Mouse (Mus musculus) stomach, embryonic 14.5 days (tissue): ENCODE results near the gene Ppl. TPM values are rescaled to one million over a fixed set of nuclear protein-coding genes. Genes with fewer than 3 reads are reported as not detected.

Experiments
- ATAC-seq: fragments of 200-750 bp; cut with Nextera tagmentation; 2 replicates; pipeline ENCODE4 v1.8.0; 2017; ENCODE audit warnings: low read depth, moderate TSS enrichment; ENCODE audit not compliant: insufficient number of reproducible peaks, insufficient read depth, low FRiP score
- H3K27ac ChIP-seq: fragments of 300-500 bp; sonication (generic); 2 replicates; pipeline ENCODE4 v1.5.1; 2014; ENCODE audit warnings: mild to moderate bottlenecking, low read length, moderate library complexity, mixed read lengths
- H3K27me3 ChIP-seq: fragments of 300-500 bp; sonication (generic); 2 replicates; pipeline ENCODE4 v1.6.1; 2014; ENCODE audit warnings: low read length, control low read depth, mixed read lengths; ENCODE audit not compliant: control insufficient read depth, insufficient read depth
- H3K36me3 ChIP-seq: fragments of 300-500 bp; sonication (generic); 2 replicates; pipeline ENCODE4 v1.6.1; 2014; ENCODE audit warnings: mild to moderate bottlenecking, control low read depth, low read length, moderate library complexity, mixed read lengths; ENCODE audit not compliant: control insufficient read depth, insufficient read depth
- H3K4me1 ChIP-seq: fragments of 300-500 bp; sonication (generic); 2 replicates; pipeline ENCODE4 v1.6.1; 2014; ENCODE audit warnings: low read length, control low read depth, mixed read lengths; ENCODE audit not compliant: control insufficient read depth, insufficient read depth
- H3K4me2 ChIP-seq: fragments of 300-500 bp; sonication (generic); replicated peaks from 2 replicates; pipeline ENCODE4 v1.6.1; 2014; ENCODE audit warnings: low read depth, low read length, control low read depth
- H3K4me3 ChIP-seq: fragments of 300-500 bp; sonication (generic); 2 replicates; pipeline ENCODE4 v1.5.1; 2014; ENCODE audit warnings: low read depth, low read length, control low read depth
- H3K9ac ChIP-seq: fragments of 300-500 bp; sonication (generic); replicated peaks from 2 replicates; pipeline ENCODE4 v1.6.1; 2014; ENCODE audit warnings: low read depth, mild to moderate bottlenecking, control low read depth, low read length, moderate library complexity, mixed read lengths
- H3K9me3 ChIP-seq: fragments of 300-500 bp; sonication (generic); 2 replicates; pipeline ENCODE4 v1.6.1; 2016; ENCODE audit warnings: low read depth, low read length, control low read depth; ENCODE audit not compliant: control insufficient read depth
- WGBS: fragments of 180-500 bp; shearing (Covaris S2); extraction: QIAGEN DNeasy Blood & Tissue Kit; methylation state at CpG from one replicate; pipeline ENCODE4 v1.1.7; 2014; 5-methylcytosine and 5-hydroxymethylcytosine counted together
- polyA plus RNA-seq: library from polyadenylated mRNA; unstranded; fragments of >200 nt; fragmentation: Nextera tagmentation; extraction: Ambion mirVana; gene quantifications from 2 replicates; pipeline ENCODE4 v1.2.1, GENCODE M21; 2014

The Ppl gene
- polyA plus RNA-seq = 12.7 and 15.6 TPM in 2 replicates

DNA sequence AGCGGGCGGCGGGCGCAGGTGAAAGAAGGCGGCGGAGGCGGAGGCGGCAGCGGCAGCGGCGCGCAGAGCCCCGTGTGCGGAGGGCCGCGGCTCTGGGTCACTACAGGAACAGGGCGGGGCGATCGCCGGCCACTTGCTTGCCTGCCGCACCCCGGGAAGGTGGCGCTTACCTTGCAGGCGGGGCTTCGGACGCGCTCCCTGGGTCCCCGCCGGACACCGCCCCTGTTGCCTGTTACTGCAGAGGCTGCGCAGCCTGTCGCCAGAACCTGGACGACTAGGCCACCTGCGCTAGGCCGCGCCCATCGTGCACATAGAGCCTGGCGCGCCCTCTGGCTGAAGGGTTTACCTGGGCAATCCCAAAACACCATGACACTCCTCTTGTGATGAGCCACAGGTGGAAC lies at the start of gene Ppl:
TSS of gene Ppl (minus strand) at position 21 of the 401 bp plus-strand sequence.
- peak; percentile 83 for ATAC-seq
- Histone ChIP-seq H3K27me3 (peaks cover 25% of the 10 kb centered on the region), H3K4me2 (peak within 1 kb of the TSS; percentile 47), H3K27ac (no peak within 1 kb of the TSS), H3K4me1 (no peaks in the 10 kb centered on the region; the same call in 1 of the 2 replicates), H3K36me3 (no peaks in the 10 kb centered on the region), H3K9ac (peak within 1 kb of the TSS; percentile 7; the same call in 1 of the 2 replicates), H3K9me3 (no peaks in the 10 kb centered on the region), H3K4me3 (peak within 1 kb of the TSS; percentile 42)
- 2% methylated on average over 39 of the region's 39 CpGs for WGBS

DNA sequence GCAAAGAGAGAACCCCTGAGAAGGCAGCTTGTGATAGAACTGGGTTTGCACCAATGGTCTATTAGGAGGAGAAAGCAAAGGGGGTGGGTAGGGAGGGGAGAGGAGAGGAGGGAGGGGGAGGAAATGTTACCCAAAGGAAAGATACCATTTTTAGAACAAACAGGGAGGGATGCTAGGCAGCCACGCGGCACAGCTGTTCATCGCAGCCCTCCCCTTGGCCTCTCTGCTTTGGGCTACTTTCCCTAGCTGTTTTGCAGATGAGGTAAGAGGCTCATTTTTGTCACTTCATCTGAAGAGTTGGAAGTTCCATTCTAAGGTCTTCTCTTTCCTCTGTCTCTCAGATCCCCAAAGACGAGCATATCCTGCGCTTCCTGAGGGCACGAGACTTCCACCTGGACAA lies 40.4 kb upstream of the Ppl start:
- no peaks in the 10 kb centered on the region for H3K4me1 ChIP-seq
- no peaks in the 10 kb centered on the region for H3K9me3 ChIP-seq
- H3K9ac ChIP-seq = no peak overlapping the region
- no peak for ATAC-seq
- H3K27ac ChIP-seq = no peak overlapping the region
- WGBS = 91% methylated on average over 6 of the region's 6 CpGs
- no peaks in the 10 kb centered on the region for H3K27me3 ChIP-seq
- H3K4me3 ChIP-seq = no peak overlapping the region
- H3K4me2 ChIP-seq = no peak overlapping the region
- no peaks in the 10 kb centered on the region for H3K36me3 ChIP-seq

DNA sequence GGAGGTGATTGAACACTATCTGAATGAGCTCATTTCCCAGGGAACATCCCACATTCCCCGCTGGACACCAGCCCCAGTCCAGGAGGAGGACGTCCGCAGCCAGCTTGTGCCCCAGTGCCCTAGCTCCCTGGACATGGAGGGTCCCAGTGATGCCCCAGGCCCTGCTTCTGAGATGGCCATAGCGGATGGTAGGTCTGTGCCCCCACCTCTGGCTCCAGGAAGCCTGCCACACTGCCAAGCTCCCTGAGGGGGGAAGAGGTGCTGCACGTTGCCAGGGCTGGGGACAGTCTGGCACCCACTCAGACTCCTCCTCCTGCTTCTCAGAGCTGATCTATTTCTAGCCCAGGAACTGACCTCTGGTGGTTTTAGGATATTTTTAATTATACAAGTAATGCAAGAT lies 36.6 kb upstream of the Ppl start:
- Histone ChIP-seq H3K4me3 (no peak overlapping the region), H3K4me2 (no peak overlapping the region), H3K27me3 (no peaks in the 10 kb centered on the region), H3K4me1 (no peaks in the 10 kb centered on the region), H3K9me3 (no peaks in the 10 kb centered on the region), H3K36me3 (no peaks in the 10 kb centered on the region), H3K9ac (no peak overlapping the region), H3K27ac (no peak overlapping the region)
- no peak for ATAC-seq
- 78% methylated on average over 5 of the region's 5 CpGs for WGBS

DNA sequence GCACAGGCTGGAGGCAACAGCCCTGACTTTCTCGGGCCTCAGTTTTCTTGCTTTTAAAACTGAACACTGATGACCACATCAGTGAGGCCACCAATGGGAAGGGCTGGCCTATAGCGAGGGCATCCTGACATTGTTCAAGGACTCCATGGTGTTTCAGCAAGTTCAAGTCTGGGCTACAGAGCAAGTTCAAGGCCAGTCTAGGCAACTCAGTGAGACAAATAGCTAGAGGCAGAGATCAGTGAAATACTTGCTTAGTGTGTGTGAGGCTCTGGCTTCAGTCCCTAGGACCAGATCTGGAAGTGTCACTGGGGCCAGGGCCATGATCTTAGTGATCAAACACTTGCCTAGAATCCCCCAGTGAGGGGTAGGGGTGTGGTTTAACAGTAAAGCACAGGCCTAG lies 35.8 kb upstream of the Ppl start:
- no peak overlapping the region for H3K9ac ChIP-seq
- WGBS = 79% methylated on average over 2 of the region's 2 CpGs
- no peak overlapping the region for H3K27ac ChIP-seq
- H3K36me3 ChIP-seq = no peaks in the 10 kb centered on the region
- H3K4me3 ChIP-seq = no peak overlapping the region
- no peak overlapping the region for H3K4me2 ChIP-seq
- H3K9me3 ChIP-seq = no peaks in the 10 kb centered on the region
- H3K4me1 ChIP-seq = no peaks in the 10 kb centered on the region
- ATAC-seq = no peak
- H3K27me3 ChIP-seq = no peaks in the 10 kb centered on the region

DNA sequence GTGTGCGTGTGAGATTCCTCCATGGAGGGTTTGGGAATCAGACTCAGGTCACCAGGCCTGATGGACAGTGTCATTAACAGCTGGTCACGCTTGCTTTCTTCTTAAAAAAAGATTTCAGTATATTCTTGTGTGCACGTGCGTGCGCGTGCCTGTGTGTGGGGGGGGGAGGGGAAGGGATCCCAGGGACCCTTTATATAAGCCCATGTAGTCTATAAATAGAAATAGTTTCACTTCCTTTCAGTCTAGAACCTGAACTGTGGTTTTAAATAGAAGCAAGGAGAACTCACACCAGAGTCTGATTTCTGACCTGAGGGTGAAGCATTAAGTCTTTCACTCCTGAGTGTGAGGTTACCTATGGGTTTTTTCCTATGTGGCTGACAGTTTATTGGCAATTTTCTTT lies 32.1 kb upstream of the Ppl start:
- WGBS = 79% methylated on average over 6 of the region's 6 CpGs
- Histone ChIP-seq H3K27ac (no peak overlapping the region), H3K9me3 (no peaks in the 10 kb centered on the region), H3K4me2 (no peak overlapping the region), H3K9ac (no peak overlapping the region), H3K4me1 (no peaks in the 10 kb centered on the region), H3K36me3 (no peaks in the 10 kb centered on the region), H3K4me3 (no peak overlapping the region), H3K27me3 (no peaks in the 10 kb centered on the region)
- no peak for ATAC-seq

DNA sequence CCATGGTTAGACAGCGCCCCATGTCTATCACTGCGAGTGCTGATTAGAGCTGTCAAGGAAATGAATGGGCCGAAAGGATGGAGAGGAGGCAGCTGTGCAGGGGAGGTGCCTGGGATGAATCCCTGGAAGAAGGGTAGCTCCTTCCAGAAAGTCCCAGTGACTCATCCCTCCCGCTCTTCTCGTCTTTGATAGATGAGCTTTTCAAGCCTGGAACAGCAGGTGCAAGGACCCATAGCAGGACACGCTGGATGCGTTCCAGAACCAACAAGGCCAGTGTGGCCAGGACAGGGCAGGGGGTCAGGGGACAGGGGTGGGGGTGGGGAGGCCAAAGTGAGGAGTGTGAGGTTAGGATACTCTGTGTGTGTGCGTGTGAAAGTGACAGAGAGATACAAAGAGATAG lies 27.0 kb upstream of the Ppl start:
- Histone ChIP-seq H3K9ac (no peak overlapping the region), H3K4me2 (no peak overlapping the region), H3K4me3 (no peak overlapping the region), H3K9me3 (no peaks in the 10 kb centered on the region), H3K27ac (no peak overlapping the region), H3K27me3 (no peaks in the 10 kb centered on the region), H3K4me1 (no peaks in the 10 kb centered on the region), H3K36me3 (no peaks in the 10 kb centered on the region)
- WGBS = 59% methylated on average over 8 of the region's 8 CpGs
- no peak for ATAC-seq

DNA sequence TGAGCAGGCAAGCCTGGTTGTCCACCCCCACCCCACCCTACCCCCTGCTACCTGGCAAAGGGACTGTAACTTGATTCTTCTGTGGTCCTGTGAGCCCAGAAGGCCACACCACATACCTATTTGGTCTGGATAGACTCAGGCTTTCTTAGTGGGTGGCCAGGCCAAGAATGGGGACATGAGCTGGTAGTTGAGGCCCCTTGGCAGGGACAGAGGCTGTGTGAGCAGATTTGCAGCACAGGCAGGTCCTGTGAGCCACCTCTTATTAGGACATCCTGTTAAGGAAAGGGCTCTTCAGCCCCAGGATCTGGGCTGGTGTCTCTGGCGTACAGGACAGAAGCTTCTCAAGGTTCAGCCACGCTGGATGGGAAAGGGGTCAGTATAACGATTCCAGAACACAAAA lies 24.9 kb upstream of the Ppl start:
- Histone ChIP-seq H3K4me1 (no peaks in the 10 kb centered on the region), H3K9ac (no peak overlapping the region), H3K27ac (no peak overlapping the region), H3K9me3 (no peaks in the 10 kb centered on the region), H3K36me3 (no peaks in the 10 kb centered on the region), H3K4me3 (no peak overlapping the region), H3K27me3 (no peaks in the 10 kb centered on the region), H3K4me2 (no peak overlapping the region)
- 68% methylated on average over 3 of the region's 3 CpGs for WGBS
- ATAC-seq = no peak

DNA sequence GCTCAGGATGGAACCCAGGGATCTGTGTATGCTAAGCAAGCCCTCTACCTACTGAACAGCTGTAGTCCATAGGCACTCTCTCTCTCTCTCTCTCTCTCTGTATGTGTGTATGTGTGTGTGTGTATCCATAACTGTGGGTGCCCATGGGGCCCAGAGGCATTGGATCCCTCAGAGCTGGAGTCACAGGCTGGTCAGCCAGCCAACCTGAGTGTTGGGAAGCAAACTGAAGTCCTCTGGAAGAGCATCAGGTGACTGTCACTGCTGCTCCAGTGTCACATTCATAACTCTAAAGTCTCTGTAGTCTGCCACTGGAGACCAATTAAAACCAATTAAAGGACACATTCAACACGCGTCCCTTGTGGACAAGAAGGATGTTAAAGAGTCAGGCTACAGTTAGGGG lies 24.3 kb upstream of the Ppl start:
- H3K4me2 ChIP-seq = no peak overlapping the region
- H3K4me1 ChIP-seq = no peaks in the 10 kb centered on the region
- no peaks in the 10 kb centered on the region for H3K9me3 ChIP-seq
- no peak overlapping the region for H3K4me3 ChIP-seq
- ATAC-seq = no peak
- H3K9ac ChIP-seq = no peak overlapping the region
- no peak overlapping the region for H3K27ac ChIP-seq
- no peaks in the 10 kb centered on the region for H3K36me3 ChIP-seq
- H3K27me3 ChIP-seq = no peaks in the 10 kb centered on the region
- WGBS = 69% methylated on average over 2 of the region's 2 CpGs

DNA sequence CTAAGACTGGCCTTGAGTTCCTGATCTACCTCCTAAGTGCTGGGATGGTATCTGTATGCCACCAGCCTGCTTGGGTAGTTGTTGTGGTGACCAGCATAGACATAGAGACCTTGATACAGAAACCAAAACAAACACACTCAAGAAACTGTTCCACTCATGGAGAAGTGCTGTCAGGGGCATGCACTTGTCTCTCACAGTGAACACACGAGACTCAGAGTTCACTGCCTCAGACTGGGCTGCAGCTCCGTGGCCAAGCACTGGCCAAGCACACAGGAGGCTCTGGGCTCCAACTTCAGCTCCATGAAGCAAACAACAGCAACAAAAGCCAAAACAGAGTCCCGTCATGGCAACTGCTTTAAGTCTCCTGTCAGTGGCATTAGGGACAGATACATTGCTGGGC lies 22.8 kb upstream of the Ppl start:
- WGBS = 55% methylated on average over 3 of the region's 3 CpGs
- Histone ChIP-seq H3K4me3 (no peak overlapping the region), H3K9ac (no peak overlapping the region), H3K27me3 (no peaks in the 10 kb centered on the region), H3K36me3 (no peaks in the 10 kb centered on the region), H3K9me3 (no peaks in the 10 kb centered on the region), H3K4me2 (no peak overlapping the region), H3K27ac (no peak overlapping the region), H3K4me1 (no peaks in the 10 kb centered on the region)
- ATAC-seq = no peak
